Mouse (Mus musculus) liver, postnatal 0 days (tissue): Measurements from ENCODE around the gene Gdi1. TPM values are rescaled to one million over a fixed set of nuclear protein-coding genes. Genes with fewer than 3 reads are reported as not detected.

Experiments
- ATAC-seq: fragments of 200-750 bp; cut with Nextera tagmentation; 2 replicates; pipeline ENCODE4 v1.8.0; 2017; ENCODE audit warnings: mild to moderate bottlenecking, moderate library complexity
- DNase-seq: peaks from one replicate; pipeline ENCODE4 v3.0.0-alpha.2; 2016
- H3K27ac ChIP-seq: fragments of 300-500 bp; sonication (generic); 2 replicates; pipeline ENCODE4 v1.5.1; 2014; ENCODE audit warnings: antibody characterized with exemption, moderate library complexity, mild to moderate bottlenecking, low read depth
- H3K27me3 ChIP-seq: fragments of 300-500 bp; sonication (generic); 2 replicates; pipeline ENCODE4 v1.6.1; 2014; ENCODE audit warnings: low read length, control low read depth, mixed read lengths; ENCODE audit not compliant: insufficient read depth
- H3K36me3 ChIP-seq: fragments of 300-500 bp; sonication (generic); replicated peaks from 2 replicates; pipeline ENCODE4 v1.6.1; 2014; ENCODE audit warnings: mild to moderate bottlenecking, control low read depth, low read length, moderate library complexity, mixed read lengths; ENCODE audit not compliant: insufficient read depth
- H3K4me1 ChIP-seq: fragments of 300-500 bp; sonication (generic); 2 replicates; pipeline ENCODE4 v1.6.1; 2014; ENCODE audit warnings: antibody characterized with exemption, mild to moderate bottlenecking, control low read depth; ENCODE audit not compliant: insufficient read depth
- H3K4me2 ChIP-seq: fragments of 300-500 bp; sonication (generic); 2 replicates; pipeline ENCODE4 v1.6.1; 2014; ENCODE audit warnings: low read depth, mild to moderate bottlenecking, low read length, moderate library complexity, mixed read lengths
- H3K4me3 ChIP-seq: fragments of 300-500 bp; sonication (generic); 2 replicates; pipeline ENCODE4 v1.5.1; 2014; ENCODE audit warnings: low read depth, low read length
- H3K9ac ChIP-seq: fragments of 300-500 bp; sonication (generic); replicated peaks from 2 replicates; pipeline ENCODE4 v1.6.1; 2014; ENCODE audit warnings: mild to moderate bottlenecking, moderate library complexity
- H3K9me3 ChIP-seq: fragments of 300-500 bp; sonication (generic); 2 replicates; pipeline ENCODE4 v1.6.1; 2016; ENCODE audit warnings: mild to moderate bottlenecking, control low read depth, low read length, mixed read lengths
- CTCF ChIP-seq: sonication (generic); IDR thresholded peaks from 2 replicates; pipeline ENCODE4 v1.5.1; 2016; ENCODE audit warnings: antibody characterized with exemption, low read depth
- EP300 ChIP-seq: IDR thresholded peaks from 2 replicates; pipeline ENCODE4 v1.6.1; 2016; ENCODE audit warnings: antibody characterized with exemption, low read depth, mild to moderate bottlenecking
- WGBS: fragments of 180-500 bp; shearing (Covaris S2); extraction: QIAGEN DNeasy Blood & Tissue Kit; methylation state at CpG from one replicate; pipeline ENCODE4 v1.1.7; 2014; ENCODE audit not compliant: insufficient replicate concordance; 5-methylcytosine and 5-hydroxymethylcytosine counted together
- polyA plus RNA-seq: library from polyadenylated mRNA; unstranded; fragments of >200 nt; fragmentation: Nextera tagmentation; extraction: Ambion mirVana; gene quantifications from 2 replicates; pipeline ENCODE4 v1.2.1, GENCODE M21; 2015

Gene Gdi1
- polyA plus RNA-seq, 1 experiment from 2014 or later = 35.8 TPM

DNA sequence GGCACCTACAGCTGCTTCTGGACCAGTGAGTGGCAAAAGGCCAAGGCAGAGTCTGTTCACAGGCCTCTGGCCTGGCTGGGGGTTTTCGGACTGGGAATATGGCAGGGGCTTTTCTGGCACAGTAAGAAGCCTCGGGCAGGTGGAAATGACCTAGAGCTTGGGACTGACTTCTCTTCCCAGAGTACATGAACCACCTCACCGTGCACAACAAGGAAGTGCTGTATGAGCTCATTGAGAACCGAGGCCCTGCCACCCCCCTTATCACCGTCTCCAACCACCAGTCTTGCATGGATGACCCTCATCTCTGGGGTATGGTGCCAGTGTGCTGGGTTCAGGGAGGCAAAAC, 21.7 kb upstream of the Gdi1 start:
- WGBS = 21% methylated on average over 5 of the region's 5 CpGs
- peak overlapping the region; percentile 76 for H3K4me2 ChIP-seq
- H3K27me3 ChIP-seq = no peaks in the 10 kb centered on the region
- peaks cover 8% of the 10 kb centered on the region; the same call in 1 of the 2 replicates for H3K4me1 ChIP-seq
- DNase-seq = no peak
- peak overlapping the region; percentile 66 for H3K9ac ChIP-seq
- ATAC-seq = peak; percentile 3; the same call in 1 of the 2 replicates
- H3K27ac ChIP-seq = peak overlapping the region; percentile 91
- peak overlapping the region; percentile 62 for H3K4me3 ChIP-seq
- TF ChIP-seq EP300 (no peak), CTCF (no peak)
- no peaks in the 10 kb centered on the region for H3K9me3 ChIP-seq
- H3K36me3 ChIP-seq = no peaks in the 10 kb centered on the region

- DNase-seq = no peak
- 58% methylated on average over 4 of the region's 4 CpGs for WGBS
- no peak overlapping the region for H3K4me2 ChIP-seq
These were observed 11.4 kb upstream of the Gdi1 start for GRCm38 (mm10) chrX:74293431-74293830.

DNA sequence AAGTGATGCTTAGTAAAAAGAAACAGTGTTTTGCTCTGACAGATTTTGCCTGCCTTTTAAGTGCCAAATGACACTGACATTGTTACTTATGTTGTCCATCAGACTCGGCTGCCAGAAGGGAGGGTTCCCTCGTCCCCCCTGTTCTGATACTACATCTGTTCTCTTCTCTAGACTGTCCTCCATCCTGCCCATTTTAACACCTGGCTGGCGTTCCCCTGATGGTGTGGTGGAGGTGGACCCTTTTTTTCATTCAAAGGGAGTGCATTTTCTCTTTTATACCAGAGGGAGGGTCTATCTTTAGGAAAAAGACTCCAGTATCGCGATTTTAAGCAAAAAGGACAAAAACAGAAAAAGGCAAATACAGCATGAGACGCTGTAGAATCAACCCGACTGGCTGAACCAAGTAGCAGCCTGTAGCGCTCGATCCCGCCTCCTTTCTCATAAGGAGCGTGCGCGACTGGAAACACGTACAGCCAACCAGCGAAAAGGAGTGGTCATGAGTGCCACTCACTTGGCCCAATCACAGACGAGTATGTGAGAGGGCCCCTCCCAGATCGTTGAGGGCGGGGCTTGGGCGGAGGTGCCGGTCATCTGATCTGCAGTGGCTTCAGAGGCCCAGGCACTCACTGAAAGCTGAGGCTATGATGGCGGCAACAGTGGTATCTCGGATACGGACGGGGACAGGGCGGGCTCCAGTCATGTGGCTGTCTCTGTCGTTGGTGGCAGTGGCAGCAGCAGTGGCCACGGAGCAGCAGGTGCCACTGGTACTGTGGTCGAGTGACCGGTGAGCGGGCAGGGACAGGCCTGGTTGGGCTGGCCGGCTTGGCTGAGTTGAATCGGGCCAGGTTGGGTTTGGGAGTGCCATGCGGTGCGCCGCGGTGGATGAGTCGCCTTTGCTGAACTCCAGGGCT, 8.0 kb upstream of the Gdi1 start, which contains the start of gene Atp6ap1:
Gene Atp6ap1, plus strand, starts transcription at position 560 of the 911 bp plus-strand sequence.
- Histone ChIP-seq H3K4me3 (peak within 1 kb of the TSS; percentile 74), H3K27ac (peak within 1 kb of the TSS; percentile 78), H3K9me3 (no peaks in the 10 kb centered on the region), H3K36me3 (peaks cover 12% of the 10 kb centered on the region; the same call in 1 of the 2 replicates), H3K27me3 (no peaks in the 10 kb centered on the region), H3K4me2 (peak within 1 kb of the TSS; percentile 77), H3K4me1 (peaks cover 9% of the 10 kb centered on the region), H3K9ac (peak within 1 kb of the TSS; percentile 84)
- ATAC-seq (peak; percentile 99), DNase-seq (peak; percentile 93)
- WGBS = 20% methylated on average over 37 of the region's 37 CpGs
- TF ChIP-seq EP300 (no peak), CTCF (no peak)

More at GRCm38 (mm10) chrX:74293431-74293830, 11.4 kb upstream of the Gdi1 start:
- no peak overlapping the region for H3K27ac ChIP-seq
- H3K27me3 ChIP-seq = no peaks in the 10 kb centered on the region
- H3K9ac ChIP-seq = no peak overlapping the region
- 0 out of 2 replicates have a peak, but pooled peaks cover 5% of the 10 kb centered on the region for H3K36me3 ChIP-seq
- TF ChIP-seq EP300 (no peak), CTCF (no peak)
- no peaks in the 10 kb centered on the region for H3K9me3 ChIP-seq
- ATAC-seq = no peak
- no peak overlapping the region for H3K4me3 ChIP-seq
- 0 out of 2 replicates have a peak, but pooled peaks cover 3% of the 10 kb centered on the region for H3K4me1 ChIP-seq

- DNase-seq = no peak
- no peak overlapping the region for H3K9ac ChIP-seq
- WGBS = 55% methylated on average over 1 of the region's 1 CpGs
- H3K9me3 ChIP-seq = no peaks in the 10 kb centered on the region
- H3K27ac ChIP-seq = no peak overlapping the region
- H3K4me3 ChIP-seq = no peak overlapping the region
- H3K27me3 ChIP-seq = no peaks in the 10 kb centered on the region
- H3K4me1 ChIP-seq = peaks cover 9% of the 10 kb centered on the region
- no peak for ATAC-seq
- TF ChIP-seq CTCF (no peak), EP300 (no peak)
- H3K36me3 ChIP-seq = peaks cover 17% of the 10 kb centered on the region
- peak overlapping the region; percentile 42 for H3K4me2 ChIP-seq
These were observed 6.5 kb upstream of the Gdi1 start for GRCm38 (mm10) chrX:74298348-74298747.

GRCm38 (mm10) chrX:74299721-74300120, 5.1 kb upstream of the Gdi1 start:
- Histone ChIP-seq H3K4me3 (no peak overlapping the region), H3K36me3 (peaks cover 26% of the 10 kb centered on the region), H3K27me3 (no peaks in the 10 kb centered on the region), H3K9me3 (no peaks in the 10 kb centered on the region), H3K4me2 (no peak overlapping the region), H3K9ac (no peak overlapping the region), H3K4me1 (peaks cover 9% of the 10 kb centered on the region), H3K27ac (peak overlapping the region; percentile 44)
- ATAC-seq = no peak
- TF ChIP-seq CTCF (no peak), EP300 (no peak)
- DNase-seq = no peak
- 57% methylated on average over 3 of the region's 3 CpGs for WGBS

DNA sequence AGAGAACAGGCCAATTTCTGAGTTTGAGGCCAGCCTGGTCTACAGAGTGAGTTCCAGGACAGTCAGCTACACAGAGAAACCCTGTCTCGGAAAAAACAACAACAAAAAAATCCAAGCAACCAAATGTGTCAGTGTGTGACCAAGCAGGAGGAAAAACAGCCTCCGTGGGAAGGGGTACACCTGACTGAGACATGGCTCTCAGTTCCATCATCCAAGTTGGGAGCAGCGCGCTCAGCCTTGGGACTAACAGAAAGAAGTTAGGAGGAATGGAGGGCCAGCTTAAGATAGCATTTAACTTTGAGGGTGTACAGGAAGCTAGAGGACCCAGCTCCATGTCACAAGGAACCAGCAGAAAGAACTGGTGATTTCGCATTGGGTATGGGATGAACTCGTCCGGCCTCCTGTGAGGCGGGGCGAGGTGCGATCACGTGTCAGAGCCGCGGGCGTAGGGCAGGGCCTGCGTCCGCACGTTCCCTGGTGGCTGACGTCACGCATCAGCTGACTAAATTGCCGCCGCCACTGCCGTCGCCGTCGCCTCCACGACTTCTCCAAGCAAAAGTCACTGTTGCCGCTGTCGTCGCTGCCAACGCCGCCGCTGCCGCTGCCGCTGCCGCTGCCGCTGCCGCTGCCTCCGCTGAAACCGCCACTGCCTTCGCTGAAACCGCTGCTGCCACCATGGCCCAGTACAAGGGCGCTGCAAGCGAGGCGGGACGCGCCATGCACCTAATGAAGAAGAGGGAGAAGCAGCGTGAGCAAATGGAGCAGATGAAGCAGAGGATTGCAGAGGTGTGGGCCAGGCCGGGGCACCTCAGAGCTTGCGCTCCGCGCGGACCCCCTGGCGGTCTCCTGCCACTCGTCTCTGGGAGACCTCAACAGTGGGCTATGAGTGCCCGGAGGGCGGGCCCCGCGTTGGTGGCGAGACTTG, 8.0 kb downstream of the Gdi1 start, which contains the start of gene Fam50a:
Gene Fam50a, plus strand, starts transcription at position 494 of the 925 bp plus-strand sequence.
- Histone ChIP-seq H3K9ac (peak within 1 kb of the TSS; percentile 67), H3K27me3 (no peaks in the 10 kb centered on the region), H3K4me2 (peak within 1 kb of the TSS; percentile 74), H3K4me1 (no peaks in the 10 kb centered on the region), H3K27ac (peak within 1 kb of the TSS; percentile 79), H3K36me3 (peaks cover 17% of the 10 kb centered on the region), H3K4me3 (peak within 1 kb of the TSS; percentile 58), H3K9me3 (no peaks in the 10 kb centered on the region)
- WGBS = 13% methylated on average over 59 of the region's 59 CpGs
- DNase-seq (peak; percentile 90), ATAC-seq (peak; percentile 98)
- TF ChIP-seq EP300 (no peak), CTCF (0 out of 2 replicates have a peak, but pooled peaks have one; percentile 9)
